Mouse (Mus musculus) midbrain, postnatal 0 days (tissue): ENCODE results near the gene Zkscan8. TPM values are rescaled to one million over a fixed set of nuclear protein-coding genes. Genes with fewer than 3 reads are reported as not detected.
A peak's percentile ranks its signal among the peaks of the same experiment; 100 is the strongest.

Experiments
- ATAC-seq: fragments of 200-750 bp; cut with Nextera tagmentation; 2 replicates; pipeline ENCODE4 v1.8.0; 2017; ENCODE audit warnings: moderate number of reproducible peaks, mild to moderate bottlenecking, moderate TSS enrichment, moderate library complexity; ENCODE audit not compliant: low FRiP score
- DNase-seq: peaks from one replicate; pipeline ENCODE4 v3.0.0-alpha.2; 2015; ENCODE audit warnings: low spot score
- H3K27ac ChIP-seq: fragments of 300-500 bp; sonication (generic); 2 replicates; pipeline ENCODE4 v1.5.1; 2014; ENCODE audit warnings: low read depth, mild to moderate bottlenecking, low read length, mixed read lengths
- H3K27me3 ChIP-seq: fragments of 300-500 bp; sonication (generic); 2 replicates; pipeline ENCODE4 v1.6.1; 2014; ENCODE audit warnings: low read length, control low read depth, mixed read lengths; ENCODE audit not compliant: insufficient read depth
- H3K36me3 ChIP-seq: fragments of 300-500 bp; sonication (generic); 2 replicates; pipeline ENCODE4 v1.6.1; 2014; ENCODE audit warnings: low read length, control low read depth, mixed read lengths; ENCODE audit not compliant: insufficient read depth
- H3K4me1 ChIP-seq: fragments of 300-500 bp; sonication (generic); 2 replicates; pipeline ENCODE4 v1.6.1; 2014; ENCODE audit warnings: mild to moderate bottlenecking, control low read depth, antibody characterized with exemption, low read length, mixed read lengths; ENCODE audit not compliant: insufficient read depth
- H3K4me2 ChIP-seq: fragments of 300-500 bp; sonication (generic); 2 replicates; pipeline ENCODE4 v1.6.1; 2014; ENCODE audit warnings: low read depth, mild to moderate bottlenecking, low read length, mixed read lengths; ENCODE audit not compliant: poor library complexity, severe bottlenecking
- H3K4me3 ChIP-seq: fragments of 300-500 bp; sonication (generic); 2 replicates; pipeline ENCODE4 v1.5.1; 2014; ENCODE audit warnings: low read depth, mild to moderate bottlenecking, low read length, moderate library complexity
- H3K9ac ChIP-seq: fragments of 300-500 bp; sonication (generic); replicated peaks from 2 replicates; pipeline ENCODE4 v1.6.1; 2014; ENCODE audit warnings: mild to moderate bottlenecking, low read length, moderate library complexity, mixed read lengths; ENCODE audit not compliant: poor library complexity, severe bottlenecking
- H3K9me3 ChIP-seq: fragments of 300-500 bp; sonication (generic); 2 replicates; pipeline ENCODE4 v1.6.1; 2016; ENCODE audit warnings: low read length, control low read depth
- CTCF ChIP-seq: IDR thresholded peaks from 2 replicates; pipeline ENCODE4 v1.5.1; 2016; ENCODE audit warnings: antibody characterized with exemption, mild to moderate bottlenecking
- WGBS: fragments of 180-500 bp; shearing (Covaris S2); extraction: QIAGEN DNeasy Blood & Tissue Kit; methylation state at CpG from one replicate; pipeline ENCODE4 v1.1.7; 2014; 5-methylcytosine and 5-hydroxymethylcytosine counted together
- polyA plus RNA-seq: library from polyadenylated mRNA; unstranded; fragments of >200 nt; fragmentation: Nextera tagmentation; extraction: Ambion mirVana; gene quantifications from 2 replicates; pipeline ENCODE4 v1.2.1, GENCODE M21; 2015
- total RNA-seq: library from RNA; depleted of rRNA; stranded (reverse); fragments of >200 nt; gene quantifications from 2 replicates; pipeline ENCODE4 v1.2.3, GENCODE M21; 2014; rRNA removed

The Zkscan8 gene
- 6.9 and 10.6 TPM in 2 replicates for total RNA-seq
- 1.4 and 1.9 TPM in 2 replicates for polyA plus RNA-seq

GRCm38 (mm10) chr13:21530781-21531201 lies at the start of gene Zkscan8:
Gene Zkscan8, minus strand, starts transcription at chr13:21531120.
- H3K27me3 ChIP-seq = no peaks in the 10 kb centered on the region
- under 1% methylated on average over 39 of the region's 39 CpGs for WGBS
- H3K36me3 ChIP-seq = peaks cover 5% of the 10 kb centered on the region
- peak within 1 kb of the TSS; percentile 67 for H3K4me2 ChIP-seq
- no peaks in the 10 kb centered on the region for H3K4me1 ChIP-seq
- peak within 1 kb of the TSS; percentile 98 for H3K9ac ChIP-seq
- H3K27ac ChIP-seq = peak within 1 kb of the TSS; percentile 89
- peak; percentile 98 for ATAC-seq
- TF ChIP-seq CTCF = peak; percentile 35
- H3K4me3 ChIP-seq = peak within 1 kb of the TSS; percentile 89
- no peaks in the 10 kb centered on the region for H3K9me3 ChIP-seq
- peak; percentile 88 for DNase-seq

DNA sequence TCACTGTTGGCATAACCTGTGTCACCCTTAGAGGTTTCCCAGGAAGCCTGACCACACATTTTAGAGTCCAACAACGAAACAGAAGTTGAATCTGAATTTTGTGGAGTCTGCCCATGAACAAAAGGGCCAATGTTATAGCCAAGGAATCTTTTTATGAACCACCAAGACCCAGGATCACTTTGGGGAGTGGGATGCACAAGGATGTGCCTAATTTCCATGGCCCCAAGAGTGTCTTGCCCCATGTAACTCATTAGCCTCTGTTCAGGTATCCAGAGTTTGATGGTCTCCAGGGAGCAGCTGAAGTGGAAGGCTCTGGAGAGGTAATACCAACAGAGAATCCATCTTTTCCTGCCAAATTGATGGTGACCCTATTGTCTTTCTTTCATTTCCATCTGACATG lies 28.9 kb upstream of the Zkscan8 start, which contains the start of gene Olfr1535:
TSS of gene Olfr1535 (minus strand) at position 101 of the 400 bp plus-strand sequence.
- DNase-seq (no peak), ATAC-seq (no peak)
- no peak within 1 kb of the TSS for H3K4me3 ChIP-seq
- WGBS = 48% methylated on average over 1 of the region's 1 CpGs
- no peak within 1 kb of the TSS for H3K4me2 ChIP-seq
- no peaks in the 10 kb centered on the region for H3K36me3 ChIP-seq
- no peak within 1 kb of the TSS for H3K27ac ChIP-seq
- H3K9me3 ChIP-seq = no peaks in the 10 kb centered on the region
- no peak for TF ChIP-seq CTCF
- no peak within 1 kb of the TSS for H3K9ac ChIP-seq
- no peaks in the 10 kb centered on the region for H3K27me3 ChIP-seq
- H3K4me1 ChIP-seq = no peaks in the 10 kb centered on the region

DNA sequence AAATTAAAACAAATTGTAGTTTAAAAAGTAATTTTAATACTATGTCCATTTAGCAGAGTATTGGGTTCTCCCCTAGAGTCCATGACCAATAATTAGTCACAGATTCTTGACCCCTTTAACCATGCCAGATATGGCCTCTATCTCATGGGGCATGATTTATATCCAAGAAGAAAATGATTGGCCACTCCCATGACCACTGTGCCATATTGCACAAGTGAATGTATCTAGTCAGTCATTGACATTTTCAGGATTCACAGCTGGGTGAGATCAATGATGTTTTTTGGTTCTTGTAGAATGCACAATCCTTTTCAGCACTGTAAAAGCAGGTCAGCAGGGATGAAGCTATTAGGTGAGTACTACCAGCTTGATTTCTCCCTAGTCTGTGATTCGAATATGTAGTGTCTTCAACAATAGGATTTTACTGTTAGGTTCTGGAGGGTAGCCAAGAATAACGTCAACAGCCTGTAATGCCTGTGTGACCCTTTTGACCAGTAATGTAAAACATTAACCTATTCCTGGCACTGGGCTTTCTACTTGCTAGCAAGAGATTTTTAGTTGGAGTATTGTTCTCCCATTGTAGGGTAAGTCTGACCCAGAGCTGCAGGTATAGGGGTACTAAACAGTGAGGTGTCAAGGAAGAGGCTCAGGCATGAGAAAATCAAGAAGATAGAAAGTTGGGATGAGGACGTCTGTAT lies 19.6 kb upstream of the Zkscan8 start:
- Histone ChIP-seq H3K4me3 (no peak overlapping the region), H3K27me3 (no peaks in the 10 kb centered on the region), H3K9me3 (no peaks in the 10 kb centered on the region), H3K36me3 (no peaks in the 10 kb centered on the region), H3K27ac (no peak overlapping the region), H3K9ac (no peak overlapping the region), H3K4me1 (no peaks in the 10 kb centered on the region), H3K4me2 (no peak overlapping the region)
- ATAC-seq (no peak), DNase-seq (no peak)
- no peak for TF ChIP-seq CTCF
- WGBS = 58% methylated on average over 3 of the region's 3 CpGs

GRCm38 (mm10) chr13:21549487-21549886 lies 18.6 kb upstream of the Zkscan8 start:
- WGBS = 92% methylated on average over 3 of the region's 3 CpGs
- no peak for TF ChIP-seq CTCF
- DNase-seq = no peak

DNA sequence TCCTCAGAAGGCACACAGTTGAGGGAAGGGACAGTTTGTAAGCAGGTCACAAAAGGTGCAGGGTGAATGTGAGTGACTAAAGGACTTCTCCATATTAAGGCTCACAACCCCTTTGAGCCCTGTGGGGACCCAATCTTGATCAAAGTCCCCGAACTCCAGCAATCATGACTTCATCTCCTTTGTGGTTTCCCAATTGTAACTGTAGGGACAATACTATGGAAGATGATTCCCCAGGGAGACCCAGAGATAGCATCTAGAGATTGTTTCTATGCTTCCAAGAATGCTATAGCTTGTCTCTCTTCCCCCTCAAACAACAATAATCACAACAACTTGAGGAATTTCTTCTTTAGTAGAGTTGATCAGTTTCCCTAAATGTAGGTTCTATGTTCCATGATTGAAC lies 11.8 kb upstream of the Zkscan8 start, which contains the start of gene Olfr1366:
TSS of gene Olfr1366 (minus strand) at position 101 of the 400 bp plus-strand sequence.
- ATAC-seq (no peak), DNase-seq (no peak)
- no peaks in the 10 kb centered on the region for H3K4me1 ChIP-seq
- H3K27ac ChIP-seq = no peak within 1 kb of the TSS
- no peaks in the 10 kb centered on the region for H3K9me3 ChIP-seq
- no peak within 1 kb of the TSS for H3K4me2 ChIP-seq
- 63% methylated on average over 1 of the region's 1 CpGs for WGBS
- H3K4me3 ChIP-seq = no peak within 1 kb of the TSS
- H3K36me3 ChIP-seq = no peaks in the 10 kb centered on the region
- no peak within 1 kb of the TSS for H3K9ac ChIP-seq
- no peaks in the 10 kb centered on the region for H3K27me3 ChIP-seq
- TF ChIP-seq CTCF = no peak

More at GRCm38 (mm10) chr13:21549487-21549886, 18.6 kb upstream of the Zkscan8 start:
- Histone ChIP-seq H3K27me3 (no peaks in the 10 kb centered on the region), H3K4me3 (no peak overlapping the region), H3K36me3 (no peaks in the 10 kb centered on the region), H3K4me2 (no peak overlapping the region), H3K4me1 (no peaks in the 10 kb centered on the region), H3K27ac (no peak overlapping the region), H3K9ac (no peak overlapping the region), H3K9me3 (no peaks in the 10 kb centered on the region)
- no peak for ATAC-seq

- ATAC-seq (no peak), DNase-seq (no peak)
- peak overlapping the region; percentile 89 for H3K4me3 ChIP-seq
- peak overlapping the region; percentile 67 for H3K4me2 ChIP-seq
- WGBS = 50% methylated on average over 7 of the region's 7 CpGs
- TF ChIP-seq CTCF = no peak
- no peaks in the 10 kb centered on the region for H3K4me1 ChIP-seq
- peaks cover 8% of the 10 kb centered on the region for H3K36me3 ChIP-seq
- H3K27me3 ChIP-seq = no peaks in the 10 kb centered on the region
- no peaks in the 10 kb centered on the region for H3K9me3 ChIP-seq
- no peak overlapping the region for H3K27ac ChIP-seq
- no peak overlapping the region; the same call in 1 of the 2 replicates for H3K9ac ChIP-seq
These were observed 784 bp downstream of the Zkscan8 start for GRCm38 (mm10) chr13:21530136-21530535.
